Mouse (Mus musculus): ENCODE measurements around the gene Gm10518.

Gm10518 gene

GRCm38 (mm10) chr1:179835753-179836425 is 32.7 kb downstream of the Gm10518 start:
- no peak for DNase-seq (ENCODE audit: low spot score)

GRCm38 (mm10) chr1:179836426-179837404 is 33.5 kb downstream of the Gm10518 start:
- DNase-seq (ENCODE audit: low spot score): no peak

GRCm38 (mm10) chr1:179842568-179842967 is 39.4 kb downstream of the Gm10518 start:
- DNase-seq (ENCODE audit: low spot score): no peak

- no peak for DNase-seq (ENCODE audit: low spot score)
Observed at GRCm38 (mm10) chr1:179843981-179844380, 40.8 kb downstream of the Gm10518 start.

- no peak for DNase-seq (ENCODE audit: low spot score)
Observed at GRCm38 (mm10) chr1:179844894-179845293, 41.7 kb downstream of the Gm10518 start.

- no peak for DNase-seq (ENCODE audit: low spot score)
Observed at GRCm38 (mm10) chr1:179845832-179846499, 42.8 kb downstream of the Gm10518 start.

- no peak for DNase-seq (ENCODE audit: low spot score)
Observed at GRCm38 (mm10) chr1:179847173-179847572, 44.0 kb downstream of the Gm10518 start.

- peak; percentile 89 for DNase-seq (ENCODE audit: low spot score)
Observed at GRCm38 (mm10) chr1:179847759-179848389, 44.7 kb downstream of the Gm10518 start.

- no peak for DNase-seq (ENCODE audit: low spot score)
Observed at GRCm38 (mm10) chr1:179853421-179853820, 50.2 kb downstream of the Gm10518 start.

Measured in ovary, postnatal 10 days (tissue).